Mouse (Mus musculus) spleen, postnatal 36 days (tissue): ENCODE measurements around the gene Ovch2.

Experiments used
- DNase-seq, 2 experiments: peaks; one replicate each; pipeline ENCODE4 v3.0.0; 2022; ENCODE audit warnings: low spot score in 2 of 2, mixed read lengths in 1 of 2

Gene Ovch2

GRCm38 (mm10) chr7:107744454-107744853 is 56.6 kb downstream of the Ovch2 start:
- DNase-seq, result no peak

GRCm38 (mm10) chr7:107742963-107743465 is 58.0 kb downstream of the Ovch2 start:
- DNase-seq, result no peak

- no peak for DNase-seq
Measured at GRCm38 (mm10) chr7:107738726-107739125, 62.3 kb downstream of the Ovch2 start.

GRCm38 (mm10) chr7:107733162-107733561 is 67.8 kb downstream of the Ovch2 start:
- no peak for DNase-seq
